Comparison of ENCODE assay signal across 8 mouse cellular contexts in genomic region chr9:110716775-110717174, GRCm38 (mm10). TPM values are rescaled to one million over a fixed set of nuclear protein-coding genes. Genes with fewer than 3 reads are reported as not detected.
DNase-seq lines count a peak whose midpoint lies in the region; ATAC-seq and TF ChIP-seq lines count a peak whose summit lies in the region.

No protein-coding gene starts in this region.

- peak; percentile 50; the same call in 1 of the 2 replicates for TF ChIP-seq CTCF in testis, adult 2 months (IDR thresholded peaks at IDR 0.05; ENCODE audit: control insufficient read depth, insufficient read depth, insufficient replicate concordance, low read depth, low read length)
- peak; percentile 84 for TF ChIP-seq CTCF in gastrocnemius, adult 2 months (IDR thresholded peaks at IDR 0.05)

- no peak overlapping the region for H3K4me2 ChIP-seq in limb, embryonic 11.5 days (ENCODE audit: low read depth, severe bottlenecking)
- no peak overlapping the region for H3K4me2 ChIP-seq in midbrain, embryonic 12.5 days (replicated peaks)

- no peak overlapping the region for H3K4me3 ChIP-seq in testis, adult 2 months (ENCODE audit: control insufficient read depth, low read depth, low read length)
- H3K4me3 ChIP-seq in gastrocnemius, adult 2 months, result no peak overlapping the region
- no peak overlapping the region for H3K4me3 ChIP-seq in limb, embryonic 11.5 days (ENCODE audit: low read depth, low read length)
- H3K4me3 ChIP-seq in midbrain, embryonic 12.5 days, result no peak overlapping the region

- no peak overlapping the region for H3K9ac ChIP-seq in limb, embryonic 11.5 days (ENCODE audit: low read length)
- H3K9ac ChIP-seq in midbrain, embryonic 12.5 days (replicated peaks), result no peak overlapping the region

- no peaks in the 10 kb centered on the region for H3K27me3 ChIP-seq in testis, adult 2 months (ENCODE audit: control insufficient read depth, insufficient read depth, low read length)
- H3K27me3 ChIP-seq in limb, embryonic 11.5 days (ENCODE audit: control insufficient read depth, insufficient read depth, low read length), result no peaks in the 10 kb centered on the region
- no peaks in the 10 kb centered on the region for H3K27me3 ChIP-seq in midbrain, embryonic 12.5 days

- TF ChIP-seq POLR2A in testis, adult 2 months (IDR thresholded peaks at IDR 0.05; ENCODE audit: control insufficient read depth, low read depth, low read length), result no peak

- H3K4me1 ChIP-seq in testis, adult 2 months (ENCODE audit: control insufficient read depth, insufficient read depth, low read length), result no peaks in the 10 kb centered on the region
- no peaks in the 10 kb centered on the region; the same call in 1 of the 2 replicates for H3K4me1 ChIP-seq in limb, embryonic 11.5 days (ENCODE audit: control insufficient read depth, insufficient read depth, low read length)
- no peaks in the 10 kb centered on the region for H3K4me1 ChIP-seq in midbrain, embryonic 12.5 days

- H3K9me3 ChIP-seq in limb, embryonic 11.5 days (ENCODE audit: control insufficient read depth, low read length), result no peaks in the 10 kb centered on the region
- H3K9me3 ChIP-seq in midbrain, embryonic 12.5 days, result no peaks in the 10 kb centered on the region

- 25% methylated on average over 4 of the region's 4 CpGs for WGBS in limb, embryonic 11.5 days
- WGBS in midbrain, embryonic 12.5 days, result 32% methylated on average over 4 of the region's 4 CpGs

- DNase-seq in testis, postnatal 14 days (ENCODE audit: low spot score), result no peak
- DNase-seq in cerebellum, postnatal 10 days, result peak; percentile 82 to 84
- peak; percentile 68 for DNase-seq in gastrocnemius, adult 2 months
- DNase-seq in kidney, adult 18-20 months, result peak; percentile 73
- peak; percentile 76 for DNase-seq in limb, embryonic 11.5 days (ENCODE audit: low spot score)
- DNase-seq in testis, postnatal 10 days (ENCODE audit: low spot score), result peak; percentile 73

- intact Hi-C loops in gastrocnemius, adult 2 months (cut with DNase I), result loop anchor here (1.0 kb wide), 2 partner anchors 65 to 155 kb away; no protein-coding TSS in a partner anchor

- H3K27ac ChIP-seq in testis, adult 2 months (ENCODE audit: control insufficient read depth, insufficient read depth, low read depth, low read length), result no peak overlapping the region
- H3K27ac ChIP-seq in gastrocnemius, adult 2 months, result no peak overlapping the region
- H3K27ac ChIP-seq in limb, embryonic 11.5 days (replicated peaks; ENCODE audit: low read depth, low read length), result no peak overlapping the region
- no peak overlapping the region for H3K27ac ChIP-seq in midbrain, embryonic 12.5 days (replicated peaks)

- peak; percentile 38 for ATAC-seq in limb, embryonic 11.5 days (ENCODE audit: insufficient number of reproducible peaks, low FRiP score, low TSS enrichment, low read depth)
- peak; percentile 80 for ATAC-seq in midbrain, embryonic 12.5 days (ENCODE audit: low FRiP score, low read depth)

- H3K36me3 ChIP-seq in testis, adult 2 months (ENCODE audit: control insufficient read depth, insufficient read depth, low read length), result no peaks in the 10 kb centered on the region
- no peaks in the 10 kb centered on the region; the same call in 1 of the 2 replicates for H3K36me3 ChIP-seq in limb, embryonic 11.5 days (ENCODE audit: control insufficient read depth, insufficient read depth, low read length)
- H3K36me3 ChIP-seq in midbrain, embryonic 12.5 days, result peaks cover 19% of the 10 kb centered on the region

RNA-seq across cellular contexts. Expression of gene Myl3, which starts 24.9 kb away (rescaled TPM):
- polyA plus RNA-seq in testis, adult 2 months (2012; rRNA removed), result 0.90 TPM in 2 replicates
- 1,000 to 10,000 TPM in 1 of 2 experiments, 100 to 1,000 TPM in 1; 528 to 1,790 TPM for total RNA-seq in gastrocnemius, adult 2 months (2021)
- 0.26 and 1.8 TPM in 2 replicates for polyA plus RNA-seq in limb, embryonic 11.5 days (2014; fragmentation: Nextera tagmentation; extraction: Ambion mirVana)
- polyA plus RNA-seq in midbrain, embryonic 12.5 days (2016; fragmentation: Nextera tagmentation; extraction: Ambion mirVana), result 1.2 and 1.3 TPM in 2 replicates

RNA-seq across cellular contexts. Expression of gene Pth1r, which starts 30.2 kb away (rescaled TPM):
- 2.8 and 2.9 TPM in 2 replicates for polyA plus RNA-seq in testis, adult 2 months (2012; rRNA removed)
- total RNA-seq in gastrocnemius, adult 2 months (2021), result 1 to 10 TPM in 1 of 2 experiments, under 1 TPM in 1; 0.99 to 1.3 TPM
- polyA plus RNA-seq in limb, embryonic 11.5 days (2014; fragmentation: Nextera tagmentation; extraction: Ambion mirVana), result 30.1 and 37.3 TPM in 2 replicates
- polyA plus RNA-seq in midbrain, embryonic 12.5 days (2016; fragmentation: Nextera tagmentation; extraction: Ambion mirVana), result 32.8 and 35.7 TPM in 2 replicates
